Mouse (Mus musculus) erythroblast, embryonic 14.5 days (primary cell): ENCODE measurements around the gene Cpsf3.

Experiments used
- GATA1 ChIP-seq: IDR thresholded peaks from 2 replicates; pipeline ENCODE4 v1.6.1; 2012; ENCODE audit warnings: low read length, inconsistent platforms, mixed read lengths
- TAL1 ChIP-seq: IDR thresholded peaks from 3 replicates; pipeline ENCODE4 v1.6.1; 2012; ENCODE audit warnings: low read length, inconsistent platforms, mixed read lengths

DNA sequence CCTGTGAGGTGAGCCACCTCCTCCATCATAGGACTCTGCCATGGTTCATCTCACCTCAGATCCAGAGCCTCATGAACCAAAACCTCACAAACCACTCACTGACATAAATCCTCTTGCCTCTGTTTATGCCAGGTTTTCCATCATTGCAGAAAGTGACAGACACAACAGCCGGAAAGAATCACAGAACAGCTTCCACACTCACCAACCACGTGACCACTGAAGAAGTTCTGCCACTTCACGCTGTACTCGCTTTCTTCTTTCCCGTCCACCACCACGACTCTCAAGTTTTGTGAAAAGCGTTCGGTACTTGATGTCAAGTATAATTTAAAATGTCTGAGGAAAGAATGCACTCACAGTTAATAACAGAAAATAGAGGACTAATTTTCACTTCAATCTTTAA, 68.5 kb downstream of the Cpsf3 start:
- TF ChIP-seq TAL1 (no peak), GATA1 (no peak)
